Mouse (Mus musculus): ENCODE measurements at regions not wholly inside any gene's neighbourhood (a gene's known extent, or its start where the extent isn't known, plus 50 kb on each side); places are given as distances from the start of the nearest gene placed in this dataset.

GRCm38 (mm10) chr3:148589556-148589955, 400.8 kb downstream of the Adgrl2 start:
- no peak overlapping the region for H3K27ac ChIP-seq (ENCODE audit: insufficient read depth, low read length)
- DNase-seq = no peak
- no peak overlapping the region for H3K4me3 ChIP-seq (replicated peaks; ENCODE audit: insufficient read depth, low read depth, low read length)
- no peaks in the 10 kb centered on the region for H3K27me3 ChIP-seq (ENCODE audit: control insufficient read depth, insufficient read depth, low read length)
- WGBS = 82% methylated on average over 2 of the region's 2 CpGs
- TF ChIP-seq POLR2A (IDR thresholded peaks at IDR 0.05; ENCODE audit: borderline replicate concordance, insufficient read depth, low read length) (no peak), CTCF (IDR thresholded peaks at IDR 0.05; ENCODE audit: borderline replicate concordance, insufficient read depth, low read depth, low read length) (no peak)
- no peaks in the 10 kb centered on the region for H3K4me1 ChIP-seq (ENCODE audit: control insufficient read depth, insufficient read depth, low read length)

GRCm38 (mm10) chr3:148575735-148576134, 414.6 kb downstream of the Adgrl2 start:
- no peak for DNase-seq
- no peaks in the 10 kb centered on the region for H3K27me3 ChIP-seq (ENCODE audit: control insufficient read depth, insufficient read depth, low read length)
- H3K4me1 ChIP-seq (ENCODE audit: control insufficient read depth, insufficient read depth, low read length) = no peaks in the 10 kb centered on the region
- 58% methylated on average over 1 of the region's 1 CpGs for WGBS
- no peak overlapping the region for H3K27ac ChIP-seq (ENCODE audit: insufficient read depth, low read length)
- H3K4me3 ChIP-seq (replicated peaks; ENCODE audit: insufficient read depth, low read depth, low read length) = no peak overlapping the region
- no peak for TF ChIP-seq CTCF (IDR thresholded peaks at IDR 0.05; ENCODE audit: borderline replicate concordance, insufficient read depth, low read depth, low read length)

GRCm38 (mm10) chr3:148572493-148572892, 417.9 kb downstream of the Adgrl2 start:
- TF ChIP-seq POLR2A (IDR thresholded peaks at IDR 0.05; ENCODE audit: borderline replicate concordance, insufficient read depth, low read length) = no peak
- TF ChIP-seq CTCF (IDR thresholded peaks at IDR 0.05; ENCODE audit: borderline replicate concordance, insufficient read depth, low read depth, low read length) = no peak
- WGBS = 88% methylated on average over 4 of the region's 4 CpGs
- Histone ChIP-seq H3K27ac (ENCODE audit: insufficient read depth, low read length) (no peak overlapping the region), H3K4me3 (replicated peaks; ENCODE audit: insufficient read depth, low read depth, low read length) (no peak overlapping the region), H3K27me3 (ENCODE audit: control insufficient read depth, insufficient read depth, low read length) (no peaks in the 10 kb centered on the region), H3K4me1 (ENCODE audit: control insufficient read depth, insufficient read depth, low read length) (no peaks in the 10 kb centered on the region)
- no peak for DNase-seq

GRCm38 (mm10) chr3:148564716-148565115, 425.6 kb downstream of the Adgrl2 start:
- no peak for DNase-seq
- Histone ChIP-seq H3K4me3 (replicated peaks; ENCODE audit: insufficient read depth, low read depth, low read length) (no peak overlapping the region), H3K27me3 (ENCODE audit: control insufficient read depth, insufficient read depth, low read length) (no peaks in the 10 kb centered on the region), H3K27ac (ENCODE audit: insufficient read depth, low read length) (no peak overlapping the region), H3K4me1 (ENCODE audit: control insufficient read depth, insufficient read depth, low read length) (no peaks in the 10 kb centered on the region)
- 80% methylated on average over 4 of the region's 4 CpGs for WGBS
- TF ChIP-seq POLR2A (IDR thresholded peaks at IDR 0.05; ENCODE audit: borderline replicate concordance, insufficient read depth, low read length) = no peak

- no peak overlapping the region for H3K4me3 ChIP-seq (replicated peaks; ENCODE audit: insufficient read depth, low read depth, low read length)
- H3K27me3 ChIP-seq (ENCODE audit: control insufficient read depth, insufficient read depth, low read length) = no peaks in the 10 kb centered on the region
- DNase-seq = no peak
- no peaks in the 10 kb centered on the region for H3K4me1 ChIP-seq (ENCODE audit: control insufficient read depth, insufficient read depth, low read length)
- no peak for TF ChIP-seq CTCF (IDR thresholded peaks at IDR 0.05; ENCODE audit: borderline replicate concordance, insufficient read depth, low read depth, low read length)
- no peak for TF ChIP-seq POLR2A (IDR thresholded peaks at IDR 0.05; ENCODE audit: borderline replicate concordance, insufficient read depth, low read length)
- no peak overlapping the region for H3K27ac ChIP-seq (ENCODE audit: insufficient read depth, low read length)
- 87% methylated on average over 4 of the region's 4 CpGs for WGBS
These were observed 429.1 kb downstream of the Adgrl2 start for GRCm38 (mm10) chr3:148561211-148561610.

- TF ChIP-seq CTCF (IDR thresholded peaks at IDR 0.05; ENCODE audit: borderline replicate concordance, insufficient read depth, low read depth, low read length) (no peak), POLR2A (IDR thresholded peaks at IDR 0.05; ENCODE audit: borderline replicate concordance, insufficient read depth, low read length) (no peak)
- H3K27ac ChIP-seq (ENCODE audit: insufficient read depth, low read length) = no peak overlapping the region
- H3K4me1 ChIP-seq (ENCODE audit: control insufficient read depth, insufficient read depth, low read length) = no peaks in the 10 kb centered on the region
- no peak for DNase-seq
- H3K27me3 ChIP-seq (ENCODE audit: control insufficient read depth, insufficient read depth, low read length) = no peaks in the 10 kb centered on the region
- WGBS = 69% methylated on average over 13 of the region's 13 CpGs
- no peak overlapping the region for H3K4me3 ChIP-seq (replicated peaks; ENCODE audit: insufficient read depth, low read depth, low read length)
These were observed 430.4 kb downstream of the Adgrl2 start for GRCm38 (mm10) chr3:148559752-148560460.

- 62% methylated on average over 5 of the region's 5 CpGs for WGBS
- no peak overlapping the region for H3K4me3 ChIP-seq (replicated peaks; ENCODE audit: insufficient read depth, low read depth, low read length)
- H3K27ac ChIP-seq (ENCODE audit: insufficient read depth, low read length) = no peak overlapping the region
- DNase-seq = no peak
- no peak for TF ChIP-seq POLR2A (IDR thresholded peaks at IDR 0.05; ENCODE audit: borderline replicate concordance, insufficient read depth, low read length)
- no peak for TF ChIP-seq CTCF (IDR thresholded peaks at IDR 0.05; ENCODE audit: borderline replicate concordance, insufficient read depth, low read depth, low read length)
- no peaks in the 10 kb centered on the region for H3K4me1 ChIP-seq (ENCODE audit: control insufficient read depth, insufficient read depth, low read length)
- no peaks in the 10 kb centered on the region for H3K27me3 ChIP-seq (ENCODE audit: control insufficient read depth, insufficient read depth, low read length)
These were observed 431.7 kb downstream of the Adgrl2 start for GRCm38 (mm10) chr3:148558592-148559157.

- no peak overlapping the region for H3K4me3 ChIP-seq (replicated peaks; ENCODE audit: insufficient read depth, low read depth, low read length)
- no peak overlapping the region for H3K27ac ChIP-seq (ENCODE audit: insufficient read depth, low read length)
- TF ChIP-seq POLR2A (IDR thresholded peaks at IDR 0.05; ENCODE audit: borderline replicate concordance, insufficient read depth, low read length) = no peak
- TF ChIP-seq CTCF (IDR thresholded peaks at IDR 0.05; ENCODE audit: borderline replicate concordance, insufficient read depth, low read depth, low read length) = no peak
- no peak for DNase-seq
- WGBS = 87% methylated on average over 8 of the region's 8 CpGs
- no peaks in the 10 kb centered on the region for H3K4me1 ChIP-seq (ENCODE audit: control insufficient read depth, insufficient read depth, low read length)
- H3K27me3 ChIP-seq (ENCODE audit: control insufficient read depth, insufficient read depth, low read length) = no peaks in the 10 kb centered on the region
These were observed 435.0 kb downstream of the Adgrl2 start for GRCm38 (mm10) chr3:148555324-148555723.

Measured in cerebellum, adult 2 months (tissue).